Mouse (Mus musculus): ENCODE results near the gene Cisd2. TPM values are rescaled to one million over a fixed set of nuclear protein-coding genes. Genes with fewer than 3 reads are reported as not detected.
A peak's percentile ranks its signal among the peaks of the same experiment; 100 is the strongest.

The Cisd2 gene
- total and polyA plus RNA-seq, 2 experiments from 2014 or later = 21.2 to 46.2 TPM

DNA sequence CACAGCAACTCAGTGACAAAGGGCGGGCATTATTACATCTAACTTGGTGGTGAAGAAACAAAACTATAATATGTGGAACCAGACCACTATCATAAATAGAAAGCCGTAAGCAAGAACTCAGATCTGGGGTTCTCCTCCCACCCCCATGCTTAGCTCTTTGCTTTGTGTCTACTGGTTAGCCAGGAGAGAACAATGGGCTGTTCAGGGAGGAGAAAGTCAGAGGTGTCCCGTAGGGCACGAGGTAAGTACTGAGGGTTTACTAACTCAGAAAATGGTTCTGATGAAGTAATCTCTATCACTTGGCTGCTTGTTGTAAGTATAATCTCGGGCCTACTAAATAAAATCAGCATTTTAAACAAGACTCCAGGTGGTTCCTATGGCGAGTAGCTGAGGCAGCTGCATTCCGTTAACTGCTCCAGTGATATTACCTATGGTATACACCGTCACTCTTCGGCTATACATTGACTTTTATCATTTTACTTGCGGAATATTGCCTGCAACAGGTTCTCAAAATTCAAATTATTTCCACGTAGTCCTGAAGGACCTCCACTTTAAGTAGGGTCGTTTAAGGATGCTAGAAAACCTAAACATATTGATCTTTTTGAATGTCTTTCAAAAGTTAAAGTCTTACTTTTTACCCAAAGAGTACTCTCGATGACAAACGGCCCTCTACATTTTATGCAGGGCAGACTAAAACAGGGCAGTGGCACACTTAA, 13.3 kb upstream of the Cisd2 start:
- H3K4me3 ChIP-seq (ENCODE audit: low read length) = peak overlapping the region; percentile 96
- no peaks in the 10 kb centered on the region for H3K36me3 ChIP-seq (ENCODE audit: insufficient read depth, low read length)
- peak overlapping the region; percentile 81 for H3K9ac ChIP-seq (replicated peaks; ENCODE audit: low read length)
- no peaks in the 10 kb centered on the region for H3K4me1 ChIP-seq (ENCODE audit: insufficient read depth, low read length)
- no peak for TF ChIP-seq CTCF (IDR thresholded peaks at IDR 0.05; ENCODE audit: low read depth)
- H3K27ac ChIP-seq = peak overlapping the region; percentile 99
- H3K27me3 ChIP-seq (ENCODE audit: insufficient read depth, low read length) = no peaks in the 10 kb centered on the region
- DNase-seq (ENCODE audit: low spot score) (no peak), ATAC-seq (no peak)
- WGBS = 30% methylated on average over 14 of the region's 14 CpGs
- H3K4me2 ChIP-seq (ENCODE audit: low read depth, low read length) = peak overlapping the region; percentile 64
- H3K9me3 ChIP-seq (ENCODE audit: low read length) = no peaks in the 10 kb centered on the region

DNA sequence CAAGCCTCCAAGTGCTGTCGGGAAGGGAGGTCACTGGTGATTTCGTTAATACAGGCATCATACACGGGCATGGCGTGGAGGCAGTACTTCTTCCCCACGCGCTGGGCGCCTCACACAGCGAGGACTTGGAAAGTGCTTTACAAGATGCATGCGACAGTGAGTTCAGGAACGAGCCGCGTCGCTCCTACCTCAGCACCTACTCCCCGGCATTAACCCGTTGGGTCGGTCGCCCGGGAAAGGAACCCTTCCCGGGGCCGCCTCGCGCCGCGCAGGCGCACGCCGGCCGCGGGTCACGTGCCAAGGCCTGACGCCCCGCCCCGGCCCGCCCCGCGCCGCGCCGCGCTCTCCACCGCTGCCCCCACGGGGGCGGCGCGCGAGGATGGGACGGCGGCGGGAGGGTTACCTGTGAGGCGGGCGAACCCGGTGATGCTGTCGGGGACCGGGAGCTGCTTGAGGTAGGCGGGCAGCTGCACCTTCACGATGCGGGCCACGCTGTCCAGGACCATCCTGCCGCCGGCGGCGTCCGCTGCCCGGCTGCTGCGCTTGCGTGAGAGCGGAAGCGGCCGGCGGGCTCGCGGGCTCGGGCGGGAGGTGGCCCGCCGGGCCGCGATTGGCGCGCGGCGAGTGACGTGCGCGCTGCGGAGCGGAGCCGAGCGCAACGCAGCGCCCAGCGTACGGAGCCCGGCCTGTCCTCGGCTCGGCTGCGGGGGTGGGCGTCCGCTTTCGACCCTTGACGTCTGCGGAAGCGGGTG, 693 bp downstream of the Cisd2 start:
- ATAC-seq (peak; percentile 98), DNase-seq (ENCODE audit: low spot score) (peak; percentile 96)
- H3K4me2 ChIP-seq (ENCODE audit: low read depth, low read length) = peak overlapping the region; percentile 86
- peak overlapping the region; percentile 73 for H3K4me3 ChIP-seq (ENCODE audit: low read length)
- H3K27ac ChIP-seq = peak overlapping the region; percentile 97
- H3K4me1 ChIP-seq (ENCODE audit: insufficient read depth, low read length) = 0 out of 2 replicates have a peak, but pooled peaks cover 3% of the 10 kb centered on the region
- H3K36me3 ChIP-seq (ENCODE audit: insufficient read depth, low read length) = no peaks in the 10 kb centered on the region
- no peaks in the 10 kb centered on the region for H3K27me3 ChIP-seq (ENCODE audit: insufficient read depth, low read length)
- no peak for TF ChIP-seq CTCF (IDR thresholded peaks at IDR 0.05; ENCODE audit: low read depth)
- H3K9ac ChIP-seq (replicated peaks; ENCODE audit: low read length) = peak overlapping the region; percentile 77
- H3K9me3 ChIP-seq (ENCODE audit: low read length) = no peaks in the 10 kb centered on the region
- WGBS = under 1% methylated on average over 92 of the region's 103 CpGs

DNA sequence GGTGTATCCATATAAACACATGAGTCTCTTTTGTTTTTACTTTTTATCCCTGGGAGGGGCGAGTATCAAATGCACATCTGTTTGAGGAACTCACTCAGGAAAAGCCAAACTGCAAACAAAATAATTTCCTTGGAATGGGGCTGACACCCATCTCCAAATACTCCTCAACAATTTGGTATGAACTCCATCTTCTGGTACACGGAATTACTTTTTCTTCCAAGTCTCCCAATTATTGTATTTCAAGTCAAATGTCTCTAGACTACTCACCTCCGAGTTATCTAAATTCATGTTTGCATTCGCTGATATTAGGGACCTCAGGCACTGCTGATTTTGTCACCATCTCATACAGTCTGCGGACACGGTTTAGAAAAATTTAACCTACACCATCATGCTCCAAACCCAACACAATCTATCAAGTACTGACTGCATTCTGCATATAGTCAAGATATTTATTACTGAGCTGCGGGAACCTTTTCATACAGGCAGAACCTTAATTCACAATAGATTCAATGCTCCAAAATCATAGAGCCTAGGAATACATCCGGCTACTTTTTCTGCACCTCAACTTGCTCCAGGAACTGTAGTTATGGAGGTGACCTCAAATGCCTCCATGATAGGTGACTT, 1.4 kb downstream of the Cisd2 start:
- H3K4me2 ChIP-seq (ENCODE audit: low read depth, low read length) = peak overlapping the region; percentile 86
- no peaks in the 10 kb centered on the region for H3K27me3 ChIP-seq (ENCODE audit: insufficient read depth, low read length)
- H3K4me1 ChIP-seq (ENCODE audit: insufficient read depth, low read length) = peaks cover 3% of the 10 kb centered on the region; the same call in 1 of the 2 replicates
- peak overlapping the region; percentile 77 for H3K9ac ChIP-seq (replicated peaks; ENCODE audit: low read length)
- peak overlapping the region; percentile 97 for H3K27ac ChIP-seq
- no peak for TF ChIP-seq CTCF (IDR thresholded peaks at IDR 0.05; ENCODE audit: low read depth)
- no peaks in the 10 kb centered on the region for H3K9me3 ChIP-seq (ENCODE audit: low read length)
- 28% methylated on average over 8 of the region's 8 CpGs for WGBS
- no peaks in the 10 kb centered on the region for H3K36me3 ChIP-seq (ENCODE audit: insufficient read depth, low read length)
- peak overlapping the region; percentile 73 for H3K4me3 ChIP-seq (ENCODE audit: low read length)
- DNase-seq (ENCODE audit: low spot score) = no peak
- ATAC-seq = no peak

DNA sequence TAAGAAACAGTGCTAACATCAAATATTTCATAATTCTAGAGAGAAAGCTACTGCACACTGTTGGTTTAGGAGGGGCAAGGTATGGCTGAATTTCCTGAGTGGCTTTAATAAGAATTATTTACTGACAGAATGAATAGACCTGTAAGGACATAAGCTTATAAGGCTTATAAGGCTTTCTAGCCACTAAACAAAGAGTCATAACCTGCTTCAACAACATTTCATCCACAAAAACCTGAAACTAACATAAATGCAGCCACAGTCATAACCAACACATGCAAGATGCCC, 2.5 kb downstream of the Cisd2 start:
- no peak overlapping the region for H3K27ac ChIP-seq
- no peak for TF ChIP-seq CTCF (IDR thresholded peaks at IDR 0.05; ENCODE audit: low read depth)
- H3K36me3 ChIP-seq (ENCODE audit: insufficient read depth, low read length) = no peaks in the 10 kb centered on the region
- H3K4me3 ChIP-seq (ENCODE audit: low read length) = no peak overlapping the region
- DNase-seq (ENCODE audit: low spot score) (no peak), ATAC-seq (no peak)
- H3K27me3 ChIP-seq (ENCODE audit: insufficient read depth, low read length) = no peaks in the 10 kb centered on the region
- H3K9ac ChIP-seq (replicated peaks; ENCODE audit: low read length) = no peak overlapping the region
- peaks cover 3% of the 10 kb centered on the region; the same call in 1 of the 2 replicates for H3K4me1 ChIP-seq (ENCODE audit: insufficient read depth, low read length)
- H3K9me3 ChIP-seq (ENCODE audit: low read length) = no peaks in the 10 kb centered on the region
- H3K4me2 ChIP-seq (ENCODE audit: low read depth, low read length) = no peak overlapping the region

DNA sequence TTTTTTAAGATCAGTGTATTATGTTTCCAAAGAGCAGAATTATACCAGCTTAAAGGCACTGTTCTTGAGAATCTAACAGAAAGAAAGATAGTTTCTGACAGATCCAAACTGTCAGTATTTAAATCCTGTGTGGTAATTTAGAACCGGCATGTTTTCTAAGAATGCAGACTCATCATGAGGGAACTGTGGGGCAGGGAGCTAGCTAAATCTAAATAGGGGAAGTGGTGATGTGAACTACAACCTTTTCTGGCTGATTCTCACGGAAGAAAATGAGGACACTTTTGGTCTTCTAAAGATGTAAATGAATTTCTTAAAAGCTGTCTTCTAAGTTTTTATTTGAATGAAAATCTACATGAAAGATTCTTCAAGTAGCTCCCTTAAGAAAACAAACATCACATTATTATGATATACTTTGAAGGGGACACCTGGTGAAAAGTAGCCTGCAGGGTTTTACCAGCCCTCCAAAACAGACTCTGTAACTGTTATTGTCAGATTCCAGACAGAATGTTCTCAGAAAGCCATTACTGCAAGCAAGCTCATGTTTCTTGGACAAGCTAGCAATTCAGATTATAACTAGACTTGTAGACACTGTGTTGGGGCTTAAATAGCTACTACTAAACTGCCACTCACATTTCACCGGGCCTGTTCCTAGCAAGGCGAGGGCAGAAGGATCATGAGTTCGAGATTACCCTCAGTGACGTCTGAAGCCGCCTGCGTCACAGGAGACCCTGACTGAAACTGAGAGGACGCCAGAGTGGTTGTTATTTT, 3.0 kb downstream of the Cisd2 start:
- WGBS = 90% methylated on average over 9 of the region's 9 CpGs
- TF ChIP-seq CTCF (IDR thresholded peaks at IDR 0.05; ENCODE audit: low read depth) = no peak
- no peak for DNase-seq (ENCODE audit: low spot score)
- Histone ChIP-seq H3K4me3 (ENCODE audit: low read length) (no peak overlapping the region), H3K9me3 (ENCODE audit: low read length) (no peaks in the 10 kb centered on the region), H3K4me1 (ENCODE audit: insufficient read depth, low read length) (peaks cover 3% of the 10 kb centered on the region; the same call in 1 of the 2 replicates), H3K36me3 (ENCODE audit: insufficient read depth, low read length) (no peaks in the 10 kb centered on the region), H3K4me2 (ENCODE audit: low read depth, low read length) (no peak overlapping the region), H3K27me3 (ENCODE audit: insufficient read depth, low read length) (no peaks in the 10 kb centered on the region), H3K9ac (replicated peaks; ENCODE audit: low read length) (no peak overlapping the region), H3K27ac (no peak overlapping the region)
- no peak for ATAC-seq

DNA sequence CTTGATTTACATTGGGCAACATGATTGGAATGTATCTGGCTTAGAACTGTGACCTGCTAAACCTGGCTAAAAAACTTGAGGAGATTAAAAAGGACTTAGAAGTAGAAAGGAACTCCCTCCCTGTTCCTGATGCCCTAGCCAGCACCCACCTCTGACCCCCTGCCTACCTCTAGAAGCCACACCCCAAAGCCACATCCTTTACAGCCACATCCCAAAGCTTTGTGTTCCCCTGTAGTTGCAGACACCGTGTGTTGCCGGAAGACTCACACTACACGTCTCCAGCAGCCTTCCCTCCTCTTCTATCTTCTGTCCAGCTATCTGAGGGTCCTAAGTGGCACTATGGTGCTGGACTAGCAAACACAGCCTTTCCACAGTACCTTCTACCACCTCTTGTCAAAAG, 5.9 kb downstream of the Cisd2 start:
- no peaks in the 10 kb centered on the region for H3K27me3 ChIP-seq (ENCODE audit: insufficient read depth, low read length)
- no peak overlapping the region for H3K9ac ChIP-seq (replicated peaks; ENCODE audit: low read length)
- no peak overlapping the region for H3K27ac ChIP-seq
- H3K4me2 ChIP-seq (ENCODE audit: low read depth, low read length) = no peak overlapping the region
- ATAC-seq (no peak), DNase-seq (ENCODE audit: low spot score) (no peak)
- H3K4me1 ChIP-seq (ENCODE audit: insufficient read depth, low read length) = peaks cover 3% of the 10 kb centered on the region; the same call in 1 of the 2 replicates
- H3K9me3 ChIP-seq (ENCODE audit: low read length) = no peaks in the 10 kb centered on the region
- no peaks in the 10 kb centered on the region for H3K36me3 ChIP-seq (ENCODE audit: insufficient read depth, low read length)
- TF ChIP-seq CTCF (IDR thresholded peaks at IDR 0.05; ENCODE audit: low read depth) = no peak
- 82% methylated on average over 3 of the region's 3 CpGs for WGBS
- H3K4me3 ChIP-seq (ENCODE audit: low read length) = no peak overlapping the region

Measured in hindbrain, postnatal 0 days (tissue).